Mouse (Mus musculus): ENCODE data around the gene Map3k11.

The Map3k11 gene

GRCm38 (mm10) chr19:5711907-5712460 lies 23.4 kb downstream of the Map3k11 start:
- no peak for DNase-seq

- DNase-seq: no peak
Observed at GRCm38 (mm10) chr19:5713255-5713654, 24.7 kb downstream of the Map3k11 start.

- DNase-seq: peak in 1 of 2 experiments; percentile 28
Observed at GRCm38 (mm10) chr19:5713730-5714129, 25.2 kb downstream of the Map3k11 start.

- DNase-seq: peak; percentile 79 to 83
Observed at GRCm38 (mm10) chr19:5715793-5716688, 27.5 kb downstream of the Map3k11 start.

GRCm38 (mm10) chr19:5716955-5717354 lies 28.4 kb downstream of the Map3k11 start:
- peak; percentile 63 to 72 for DNase-seq

- no peak for DNase-seq
Observed at GRCm38 (mm10) chr19:5721233-5721632, 32.7 kb downstream of the Map3k11 start.

- no peak for DNase-seq
Observed at GRCm38 (mm10) chr19:5722848-5723425, 34.4 kb downstream of the Map3k11 start.

GRCm38 (mm10) chr19:5723934-5724548 lies 35.5 kb downstream of the Map3k11 start:
- no peak for DNase-seq

GRCm38 (mm10) chr19:5724549-5724941 lies 36.0 kb downstream of the Map3k11 start:
- DNase-seq: no peak

- peak in 1 of 2 experiments; percentile 26 for DNase-seq
Observed at GRCm38 (mm10) chr19:5725029-5725707, 36.6 kb downstream of the Map3k11 start.

GRCm38 (mm10) chr19:5725767-5726515 lies 37.4 kb downstream of the Map3k11 start, which contains the start of gene Ehbp1l1:
Gene Ehbp1l1, minus strand, starts transcription at chr19:5726317.
- peak; percentile 66 for DNase-seq

GRCm38 (mm10) chr19:5726961-5727578 lies 38.5 kb downstream of the Map3k11 start:
- peak in 1 of 2 experiments; percentile 15 for DNase-seq

GRCm38 (mm10) chr19:5727701-5728100 lies 39.2 kb downstream of the Map3k11 start:
- DNase-seq: peak; percentile 94 to 97

GRCm38 (mm10) chr19:5728631-5729443 lies 40.3 kb downstream of the Map3k11 start:
- peak; percentile 89 for DNase-seq

GRCm38 (mm10) chr19:5729444-5729815 lies 40.9 kb downstream of the Map3k11 start, which contains the start of gene Fam89b:
Gene Fam89b, minus strand, starts transcription at chr19:5729653.
- peak; percentile 93 to 96 for DNase-seq

GRCm38 (mm10) chr19:5730314-5731186 lies 42.0 kb downstream of the Map3k11 start:
- peak; percentile 81 to 85 for DNase-seq

GRCm38 (mm10) chr19:5731264-5731978 lies 42.9 kb downstream of the Map3k11 start:
- peak; percentile 97 to 98 for DNase-seq

- DNase-seq: no peak
Observed at GRCm38 (mm10) chr19:5734325-5734724, 45.8 kb downstream of the Map3k11 start.

GRCm38 (mm10) chr19:5739446-5739845 lies 50.9 kb downstream of the Map3k11 start:
- DNase-seq: peak in 1 of 2 experiments; percentile 21

All from cerebellum, postnatal 10 days (tissue).